Mouse (Mus musculus): ENCODE measurements at regions not wholly inside any gene's neighbourhood (a gene's known extent, or its start where the extent isn't known, plus 50 kb on each side); places are given as distances from the start of the nearest gene placed in this dataset.

GRCm38 (mm10) chr13:90259071-90259742 lies 169.8 kb upstream of the Xrcc4 start:
- TF ChIP-seq CTCF (IDR thresholded peaks at IDR 0.05; ENCODE audit: borderline replicate concordance, insufficient read depth, low read length) (no peak), POLR2A (IDR thresholded peaks at IDR 0.05; ENCODE audit: low read depth, low read length) (no peak)

All from embryonic fibroblast, embryonic 13.5 days (primary cell).